Mouse (Mus musculus) embryonic fibroblast, embryonic 13.5 days (primary cell): ENCODE measurements around the gene Tfg.

Source experiments
- CTCF ChIP-seq: IDR thresholded peaks from 2 replicates; pipeline ENCODE4 v1.5.1; 2011; ENCODE audit warnings: mild to moderate bottlenecking, control low read depth, low read length, moderate library complexity, borderline replicate concordance; ENCODE audit not compliant: insufficient read depth
- POLR2A ChIP-seq: IDR thresholded peaks from 2 replicates; pipeline ENCODE4 v1.6.1; 2011; ENCODE audit warnings: low read depth, mild to moderate bottlenecking, control low read depth, low read length, moderate library complexity

- TF ChIP-seq POLR2A (no peak), CTCF (no peak)
Measured at GRCm38 (mm10) chr16:56645251-56645650, 72.0 kb downstream of the Tfg start.
